Comparison of ENCODE assay signal across 9 mouse cellular contexts in genomic region chr11:48806856-48807562, GRCm38 (mm10). TPM values are rescaled to one million over a fixed set of nuclear protein-coding genes. Genes with fewer than 3 reads are reported as not detected.
DNase-seq lines count a peak whose midpoint lies in the region; ATAC-seq and TF ChIP-seq lines count a peak whose summit lies in the region.
"Had no signal": no experiment of that assay in that cellular context is flagged by ENCODE, and none has a peak within 500 bp of the region (broad histone marks: within the 10 kb centered on the region; RNA-seq: fewer than 3 reads in every experiment).

No protein-coding gene starts in this region.

- no peak overlapping the region for H3K4me2 ChIP-seq in kidney, embryonic 15.5 days
- H3K4me2 ChIP-seq in embryonic facial prominence, embryonic 14.5 days (ENCODE audit: low read depth, low read length), result no peak overlapping the region
- H3K4me2 ChIP-seq in myocyte (ENCODE audit: low read depth), result no peak overlapping the region

- no peaks in the 10 kb centered on the region for H3K27me3 ChIP-seq in kidney, embryonic 15.5 days
- H3K27me3 ChIP-seq in embryonic facial prominence, embryonic 14.5 days (replicated peaks; ENCODE audit: control insufficient read depth, insufficient read depth, low read length), result no peaks in the 10 kb centered on the region
- no peaks in the 10 kb centered on the region for H3K27me3 ChIP-seq in myocyte (ENCODE audit: control insufficient read depth, insufficient read depth, insufficient read length)
- H3K27me3 ChIP-seq: Patski had no signal

- ATAC-seq in kidney, embryonic 15.5 days (replicated peaks; ENCODE audit: low FRiP score), result peak; percentile 71
- ATAC-seq in embryonic facial prominence, embryonic 14.5 days (ENCODE audit: low read depth), result peak; percentile 50; the same call in 1 of the 2 replicates
- ATAC-seq: Patski had no signal

- H3K79me2 ChIP-seq in myocyte (ENCODE audit: control insufficient read depth, insufficient read depth), result peaks cover 18% of the 10 kb centered on the region

- H3K9me3 ChIP-seq in kidney, embryonic 15.5 days (replicated peaks), result no peaks in the 10 kb centered on the region
- H3K9me3 ChIP-seq in embryonic facial prominence, embryonic 14.5 days (ENCODE audit: control insufficient read depth, low read length), result no peaks in the 10 kb centered on the region

- no peak overlapping the region for H3K9ac ChIP-seq in kidney, embryonic 15.5 days
- H3K9ac ChIP-seq in embryonic facial prominence, embryonic 14.5 days (ENCODE audit: low read depth, low read length), result no peak overlapping the region

- H3K4me3 ChIP-seq in kidney, embryonic 15.5 days (replicated peaks), result no peak overlapping the region
- no peak overlapping the region for H3K4me3 ChIP-seq in embryonic facial prominence, embryonic 14.5 days (ENCODE audit: low read depth, low read length)
- no peak overlapping the region for H3K4me3 ChIP-seq in myocyte

- 66% methylated on average over 21 of the region's 21 CpGs for WGBS in kidney, embryonic 15.5 days
- 65% methylated on average over 21 of the region's 21 CpGs for WGBS in embryonic facial prominence, embryonic 14.5 days

- DNase-seq in kidney, postnatal 36 days, result no peak
- no peak for DNase-seq in embryonic facial prominence, embryonic 14.5 days (ENCODE audit: low spot score)
- peak; percentile 37 to 45 for DNase-seq in layer of hippocampus, postnatal 25 days (ENCODE audit: extremely low spot score in 1 of 2, low spot score in 1 of 2)
- DNase-seq in gastrocnemius, postnatal 25 days, result no peak
- DNase-seq in retina, postnatal 1 day, result no peak
- no peak for DNase-seq in adrenal gland, postnatal 36 days

- peaks cover 13% of the 10 kb centered on the region for H3K4me1 ChIP-seq in kidney, embryonic 15.5 days
- H3K4me1 ChIP-seq in embryonic facial prominence, embryonic 14.5 days (ENCODE audit: control insufficient read depth, insufficient read depth, low read length), result 0 out of 2 replicates have a peak, but pooled peaks cover 3% of the 10 kb centered on the region

- peak; percentile 72 for TF ChIP-seq POLR2A in myocyte (IDR thresholded peaks at IDR 0.05; ENCODE audit: insufficient read length, low read depth)

- H3ac ChIP-seq in myocyte (ENCODE audit: control insufficient read depth, insufficient read length), result no peak overlapping the region

- H3K36me3 ChIP-seq in kidney, embryonic 15.5 days, result peaks cover 99% of the 10 kb centered on the region
- H3K36me3 ChIP-seq in embryonic facial prominence, embryonic 14.5 days (ENCODE audit: control insufficient read depth, insufficient read depth, low read length), result peaks cover 91% of the 10 kb centered on the region
- H3K36me3 ChIP-seq in myocyte (ENCODE audit: control insufficient read depth, insufficient read depth), result peaks cover 72% of the 10 kb centered on the region

- peak overlapping the region; percentile 1; the same call in 1 of the 2 replicates for H3K27ac ChIP-seq in kidney, embryonic 15.5 days
- H3K27ac ChIP-seq in embryonic facial prominence, embryonic 14.5 days (replicated peaks; ENCODE audit: low read depth, low read length), result no peak overlapping the region

TF ChIP-seq in myocyte, 11 proteins besides CTCF, POLR2A, EP300 and RAD21:
- TF ChIP-seq E2F4 (IDR thresholded peaks at IDR 0.05; ENCODE audit: insufficient read depth) (no peak), POLR2AphosphoS2 (IDR thresholded peaks at IDR 0.05; ENCODE audit: insufficient read length, low read depth) (peak; percentile 96), USF1 (IDR thresholded peaks at IDR 0.05; ENCODE audit: low read depth) (no peak), MAX (IDR thresholded peaks at IDR 0.05; ENCODE audit: low read depth) (no peak), TCF3 (IDR thresholded peaks at IDR 0.05; ENCODE audit: insufficient read length, low read depth) (no peak)

RNA-seq across cellular contexts. Expression of gene Rack1, which starts 6.9 kb away (rescaled TPM):
- polyA plus RNA-seq in kidney, embryonic 15.5 days (2015; fragmentation: Nextera tagmentation; extraction: Ambion mirVana), result 775 and 792 TPM in 2 replicates
- polyA plus RNA-seq in embryonic facial prominence, embryonic 14.5 days (2014; fragmentation: Nextera tagmentation; extraction: Ambion mirVana), result 912 and 926 TPM in 2 replicates
- total RNA-seq in layer of hippocampus, postnatal 25 days (2021), result 100 to 1,000 TPM; 227 to 260 TPM
- 2,993 TPM for polyA plus RNA-seq in myocyte (2012; fragmentation: generic; extraction: Trizol)
- total RNA-seq in gastrocnemius, postnatal 25 days (2021), result 100 to 1,000 TPM; 321 to 324 TPM
- total RNA-seq in adrenal gland, postnatal 36 days (2021), result 100 to 1,000 TPM; 711 to 729 TPM

RNA-seq across cellular contexts. Expression of gene Trim41, which starts 10.1 kb away (rescaled TPM):
- polyA plus RNA-seq in kidney, embryonic 15.5 days (2015; fragmentation: Nextera tagmentation; extraction: Ambion mirVana), result 6.6 and 7.0 TPM in 2 replicates
- 5.2 and 5.3 TPM in 2 replicates for polyA plus RNA-seq in embryonic facial prominence, embryonic 14.5 days (2014; fragmentation: Nextera tagmentation; extraction: Ambion mirVana)
- 10 to 100 TPM; 50.1 to 50.4 TPM for total RNA-seq in layer of hippocampus, postnatal 25 days (2021)
- 31.3 TPM for polyA plus RNA-seq in myocyte (2012; fragmentation: generic; extraction: Trizol)
- 10 to 100 TPM; 15.5 to 19.3 TPM for total RNA-seq in gastrocnemius, postnatal 25 days (2021)
- 10 to 100 TPM; 32.9 to 45.2 TPM for total RNA-seq in adrenal gland, postnatal 36 days (2021)

RNA-seq across cellular contexts. Expression of gene Trim7, which starts 18.9 kb away (rescaled TPM):
- polyA plus RNA-seq in kidney, embryonic 15.5 days (2015; fragmentation: Nextera tagmentation; extraction: Ambion mirVana), result 3.7 and 4.0 TPM in 2 replicates
- polyA plus RNA-seq in embryonic facial prominence, embryonic 14.5 days (2014; fragmentation: Nextera tagmentation; extraction: Ambion mirVana), result 1.3 TPM in 2 replicates
- total RNA-seq in layer of hippocampus, postnatal 25 days (2021), result 1 to 10 TPM; 1.6 to 2.1 TPM
- polyA plus RNA-seq in myocyte (2012; fragmentation: generic; extraction: Trizol), result 5.4 TPM
- 10 to 100 TPM; 57.3 to 57.9 TPM for total RNA-seq in gastrocnemius, postnatal 25 days (2021)
- total RNA-seq in adrenal gland, postnatal 36 days (2021), result 1 to 10 TPM; 6.4 to 8.6 TPM

RNA-seq across cellular contexts. Expression of gene Gm12184, which starts 19.4 kb away (rescaled TPM):
- polyA plus RNA-seq in kidney, embryonic 15.5 days (2015; fragmentation: Nextera tagmentation; extraction: Ambion mirVana), result 1.6 and 2.9 TPM in 2 replicates
- 3.4 and 4.6 TPM in 2 replicates for polyA plus RNA-seq in embryonic facial prominence, embryonic 14.5 days (2014; fragmentation: Nextera tagmentation; extraction: Ambion mirVana)
- total RNA-seq in layer of hippocampus, postnatal 25 days (2021), result 1 to 10 TPM in 1 of 2 experiments, under 1 TPM in 1; 0.66 to 2.3 TPM
- 13.2 TPM for polyA plus RNA-seq in myocyte (2012; fragmentation: generic; extraction: Trizol)
- 1 to 10 TPM in 1 of 2 experiments, under 1 TPM in 1; 0.67 to 3.2 TPM for total RNA-seq in gastrocnemius, postnatal 25 days (2021)
- total RNA-seq in adrenal gland, postnatal 36 days (2021), result 1 to 10 TPM; 1.4 to 3.2 TPM

Comparison
In these comparisons a context has a peak if more than half of its experiments do, and no peak if none do; other contexts are left out.
1. DNase-seq: peak in layer of hippocampus, postnatal 25 days (2 of 2); none in kidney, postnatal 36 days (0 of 2), embryonic facial prominence, embryonic 14.5 days (single experiment), gastrocnemius, postnatal 25 days (single experiment), retina, postnatal 1 day (single experiment) and adrenal gland, postnatal 36 days (0 of 2).
2. RNA of gene Trim7, which starts 18.9 kb away (total RNA-seq): 57.3 to 57.9 TPM in gastrocnemius, postnatal 25 days; 6.4 to 8.6 TPM in adrenal gland, postnatal 36 days and 1.6 to 2.1 TPM in layer of hippocampus, postnatal 25 days; every median in the first group is over 4 times any median in the second.